Mouse (Mus musculus): ENCODE measurements at regions not wholly inside any gene's neighbourhood (a gene's known extent, or its start where the extent isn't known, plus 50 kb on each side); places are given as distances from the start of the nearest gene placed in this dataset.

- DNase-seq: peak; percentile 5 to 10
These were observed 391.1 kb upstream of the Id4 start for GRCm38 (mm10) chr13:47869670-47870532.

- DNase-seq: no peak
These were observed 388.4 kb upstream of the Id4 start for GRCm38 (mm10) chr13:47872645-47873044.

- DNase-seq: no peak
These were observed 368.5 kb upstream of the Id4 start for GRCm38 (mm10) chr13:47892569-47892968.

GRCm38 (mm10) chr13:47894331-47894730 is 366.7 kb upstream of the Id4 start:
- DNase-seq: no peak

GRCm38 (mm10) chr13:47895256-47895655 is 365.8 kb upstream of the Id4 start:
- DNase-seq: no peak

- DNase-seq: no peak
These were observed 364.4 kb upstream of the Id4 start for GRCm38 (mm10) chr13:47896646-47897045.

- no peak for DNase-seq
These were observed 351.0 kb upstream of the Id4 start for GRCm38 (mm10) chr13:47909851-47910530.

- DNase-seq: no peak
These were observed 350.5 kb upstream of the Id4 start for GRCm38 (mm10) chr13:47910531-47910910.

- DNase-seq: peak in 1 of 2 experiments; percentile 5
These were observed 344.6 kb upstream of the Id4 start for GRCm38 (mm10) chr13:47916456-47916855.

GRCm38 (mm10) chr13:47917370-47917769 is 343.7 kb upstream of the Id4 start:
- DNase-seq: no peak

- no peak for DNase-seq
These were observed 340.0 kb upstream of the Id4 start for GRCm38 (mm10) chr13:47921044-47921443.

GRCm38 (mm10) chr13:47940696-47941095 is 320.3 kb upstream of the Id4 start:
- DNase-seq: no peak

- peak in 1 of 2 experiments; percentile 15 for DNase-seq
These were observed 318.6 kb upstream of the Id4 start for GRCm38 (mm10) chr13:47942368-47942787.

GRCm38 (mm10) chr13:47943645-47944044 is 317.4 kb upstream of the Id4 start:
- no peak for DNase-seq

GRCm38 (mm10) chr13:47948098-47948865 is 312.7 kb upstream of the Id4 start:
- no peak for DNase-seq

GRCm38 (mm10) chr13:47950456-47950855 is 310.6 kb upstream of the Id4 start:
- DNase-seq: no peak

GRCm38 (mm10) chr13:47951043-47951442 is 310.0 kb upstream of the Id4 start:
- no peak for DNase-seq

GRCm38 (mm10) chr13:47952946-47953345 is 308.1 kb upstream of the Id4 start:
- no peak for DNase-seq

- DNase-seq: no peak
These were observed 307.3 kb upstream of the Id4 start for GRCm38 (mm10) chr13:47953776-47954175.

- no peak for DNase-seq
These were observed 305.5 kb upstream of the Id4 start for GRCm38 (mm10) chr13:47955504-47955903.

- no peak for DNase-seq
These were observed 303.4 kb upstream of the Id4 start for GRCm38 (mm10) chr13:47957662-47958061.

- no peak for DNase-seq
These were observed 286.8 kb upstream of the Id4 start for GRCm38 (mm10) chr13:47974216-47974615.

Measured in kidney, postnatal 36 days (tissue).